Mouse (Mus musculus): ENCODE data around the gene Slc30a7. TPM values are rescaled to one million over a fixed set of nuclear protein-coding genes. Genes with fewer than 3 reads are reported as not detected.
A peak's percentile ranks its signal among the peaks of the same experiment; 100 is the strongest.

Gene Slc30a7
- polyA plus RNA-seq, 1 experiment: 4.3 TPM

DNA sequence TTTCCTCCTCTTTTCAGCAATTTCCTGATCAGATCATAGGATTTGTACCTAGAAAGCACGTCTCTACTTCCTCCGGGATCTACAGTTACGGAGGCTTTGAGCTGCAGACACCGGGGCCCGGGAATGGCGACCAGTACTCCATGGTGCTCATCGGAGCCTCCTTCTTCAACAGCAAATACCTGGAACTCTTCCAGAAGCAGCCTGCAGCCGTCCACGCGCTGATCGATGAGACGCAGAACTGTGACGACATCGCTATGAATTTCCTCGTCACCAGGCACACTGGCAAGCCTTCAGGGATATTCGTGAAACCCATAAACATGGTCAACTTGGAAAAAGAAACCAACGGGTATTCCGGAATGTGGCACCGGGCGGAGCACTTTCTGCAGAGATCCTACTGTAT is 19.8 kb upstream of the Slc30a7 start:
- Histone ChIP-seq H3K27ac (ENCODE audit: control insufficient read depth, insufficient read depth, low read depth, low read length) (no peak overlapping the region), H3K36me3 (ENCODE audit: control insufficient read depth, insufficient read depth, low read length) (no peaks in the 10 kb centered on the region; the same call in 1 of the 2 replicates), H3K4me1 (ENCODE audit: control insufficient read depth, insufficient read depth, low read length) (peaks cover 6% of the 10 kb centered on the region), H3K4me3 (ENCODE audit: control insufficient read depth, low read depth, low read length) (no peak overlapping the region), H3K27me3 (ENCODE audit: control insufficient read depth, insufficient read depth, low read length) (no peaks in the 10 kb centered on the region)
- TF ChIP-seq CTCF (IDR thresholded peaks at IDR 0.05; ENCODE audit: control insufficient read depth, insufficient read depth, insufficient replicate concordance, low read depth, low read length): no peak
- TF ChIP-seq POLR2A (IDR thresholded peaks at IDR 0.05; ENCODE audit: control insufficient read depth, low read depth, low read length): no peak

DNA sequence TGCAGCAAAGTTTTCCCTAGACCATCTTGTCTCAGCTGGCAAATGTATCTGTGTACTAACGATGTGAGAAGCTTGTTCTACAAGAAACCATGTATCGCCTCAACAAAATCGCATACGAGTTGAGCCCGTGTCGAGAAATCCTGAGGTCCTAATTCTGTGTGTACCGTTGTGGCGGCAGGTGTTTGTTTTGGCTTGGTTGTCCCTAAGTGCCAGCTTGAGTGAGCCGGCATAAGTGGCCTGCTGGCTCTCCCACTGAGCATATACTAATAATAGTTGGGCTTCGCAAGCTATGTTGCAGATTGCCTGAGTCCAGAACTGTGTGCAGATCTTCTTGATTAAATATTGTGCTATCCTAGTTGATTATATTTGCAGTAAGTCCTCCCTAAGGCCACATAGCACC is 18.5 kb upstream of the Slc30a7 start:
- H3K36me3 ChIP-seq (ENCODE audit: control insufficient read depth, insufficient read depth, low read length): no peaks in the 10 kb centered on the region; the same call in 1 of the 2 replicates
- H3K27me3 ChIP-seq (ENCODE audit: control insufficient read depth, insufficient read depth, low read length): no peaks in the 10 kb centered on the region
- H3K4me3 ChIP-seq (ENCODE audit: control insufficient read depth, low read depth, low read length): no peak overlapping the region
- TF ChIP-seq CTCF (IDR thresholded peaks at IDR 0.05; ENCODE audit: control insufficient read depth, insufficient read depth, insufficient replicate concordance, low read depth, low read length) (no peak), POLR2A (IDR thresholded peaks at IDR 0.05; ENCODE audit: control insufficient read depth, low read depth, low read length) (no peak)
- H3K27ac ChIP-seq (ENCODE audit: control insufficient read depth, insufficient read depth, low read depth, low read length): no peak overlapping the region
- peaks cover 6% of the 10 kb centered on the region for H3K4me1 ChIP-seq (ENCODE audit: control insufficient read depth, insufficient read depth, low read length)

GRCm38 (mm10) chr3:116024669-116025068 is 17.5 kb upstream of the Slc30a7 start:
- Histone ChIP-seq H3K27ac (ENCODE audit: control insufficient read depth, insufficient read depth, low read depth, low read length) (no peak overlapping the region), H3K4me3 (ENCODE audit: control insufficient read depth, low read depth, low read length) (peak overlapping the region; percentile 34), H3K27me3 (ENCODE audit: control insufficient read depth, insufficient read depth, low read length) (no peaks in the 10 kb centered on the region), H3K4me1 (ENCODE audit: control insufficient read depth, insufficient read depth, low read length) (peaks cover 6% of the 10 kb centered on the region), H3K36me3 (ENCODE audit: control insufficient read depth, insufficient read depth, low read length) (no peaks in the 10 kb centered on the region; the same call in 1 of the 2 replicates)
- no peak for TF ChIP-seq CTCF (IDR thresholded peaks at IDR 0.05; ENCODE audit: control insufficient read depth, insufficient read depth, insufficient replicate concordance, low read depth, low read length)
- no peak for TF ChIP-seq POLR2A (IDR thresholded peaks at IDR 0.05; ENCODE audit: control insufficient read depth, low read depth, low read length)

DNA sequence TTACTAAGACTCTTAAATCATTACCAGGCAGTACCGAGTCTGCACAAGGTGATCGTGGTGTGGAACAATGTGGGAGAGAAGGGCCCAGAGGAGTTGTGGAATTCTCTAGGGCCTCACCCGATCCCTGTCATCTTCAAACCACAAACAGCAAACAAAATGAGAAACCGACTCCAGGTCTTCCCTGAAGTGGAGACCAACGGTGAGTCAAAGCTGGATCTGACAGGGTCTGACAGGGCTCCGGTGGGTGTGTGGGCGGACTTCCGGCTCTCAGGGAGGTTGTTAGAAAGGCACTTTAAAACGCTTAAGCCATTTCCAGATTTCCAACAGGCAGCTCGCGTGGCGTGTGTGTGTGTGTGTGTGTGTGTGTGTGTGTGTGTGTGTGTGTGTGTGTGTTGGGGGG is 17.0 kb upstream of the Slc30a7 start:
- H3K4me3 ChIP-seq (ENCODE audit: control insufficient read depth, low read depth, low read length): peak overlapping the region; percentile 34
- no peak for TF ChIP-seq CTCF (IDR thresholded peaks at IDR 0.05; ENCODE audit: control insufficient read depth, insufficient read depth, insufficient replicate concordance, low read depth, low read length)
- TF ChIP-seq POLR2A (IDR thresholded peaks at IDR 0.05; ENCODE audit: control insufficient read depth, low read depth, low read length): no peak
- H3K27ac ChIP-seq (ENCODE audit: control insufficient read depth, insufficient read depth, low read depth, low read length): no peak overlapping the region
- H3K4me1 ChIP-seq (ENCODE audit: control insufficient read depth, insufficient read depth, low read length): peaks cover 6% of the 10 kb centered on the region
- H3K36me3 ChIP-seq (ENCODE audit: control insufficient read depth, insufficient read depth, low read length): no peaks in the 10 kb centered on the region; the same call in 1 of the 2 replicates
- no peaks in the 10 kb centered on the region for H3K27me3 ChIP-seq (ENCODE audit: control insufficient read depth, insufficient read depth, low read length)

DNA sequence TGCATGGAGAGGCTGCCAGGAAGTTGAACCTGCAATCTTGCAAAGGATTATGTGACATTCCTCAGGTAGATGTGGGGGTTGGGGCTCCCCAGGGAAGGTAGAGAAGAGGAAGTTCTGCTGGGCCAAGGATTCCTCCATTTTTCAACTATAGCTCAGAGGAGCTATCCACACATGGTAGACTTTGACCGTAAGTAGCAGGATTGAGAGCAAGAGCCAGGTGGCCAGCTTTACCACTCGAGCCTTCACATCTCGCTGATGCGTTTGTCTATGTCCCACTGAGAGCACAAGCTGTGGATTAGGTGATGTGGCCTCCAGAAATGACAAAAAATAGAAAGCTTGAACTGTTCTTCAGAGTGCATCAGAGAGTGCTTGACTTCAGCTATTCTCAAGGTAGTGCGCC is 11.9 kb upstream of the Slc30a7 start:
- Histone ChIP-seq H3K4me3 (ENCODE audit: control insufficient read depth, low read depth, low read length) (no peak overlapping the region), H3K36me3 (ENCODE audit: control insufficient read depth, insufficient read depth, low read length) (no peaks in the 10 kb centered on the region), H3K27ac (ENCODE audit: control insufficient read depth, insufficient read depth, low read depth, low read length) (no peak overlapping the region), H3K27me3 (ENCODE audit: control insufficient read depth, insufficient read depth, low read length) (no peaks in the 10 kb centered on the region), H3K4me1 (ENCODE audit: control insufficient read depth, insufficient read depth, low read length) (peaks cover 3% of the 10 kb centered on the region; the same call in 1 of the 2 replicates)
- TF ChIP-seq CTCF (IDR thresholded peaks at IDR 0.05; ENCODE audit: control insufficient read depth, insufficient read depth, insufficient replicate concordance, low read depth, low read length) (no peak), POLR2A (IDR thresholded peaks at IDR 0.05; ENCODE audit: control insufficient read depth, low read depth, low read length) (no peak)

GRCm38 (mm10) chr3:116018606-116019005 is 11.4 kb upstream of the Slc30a7 start:
- no peaks in the 10 kb centered on the region for H3K36me3 ChIP-seq (ENCODE audit: control insufficient read depth, insufficient read depth, low read length)
- H3K27ac ChIP-seq (ENCODE audit: control insufficient read depth, insufficient read depth, low read depth, low read length): no peak overlapping the region
- TF ChIP-seq POLR2A (IDR thresholded peaks at IDR 0.05; ENCODE audit: control insufficient read depth, low read depth, low read length) (no peak), CTCF (IDR thresholded peaks at IDR 0.05; ENCODE audit: control insufficient read depth, insufficient read depth, insufficient replicate concordance, low read depth, low read length) (no peak)
- no peak overlapping the region for H3K4me3 ChIP-seq (ENCODE audit: control insufficient read depth, low read depth, low read length)
- H3K4me1 ChIP-seq (ENCODE audit: control insufficient read depth, insufficient read depth, low read length): no peaks in the 10 kb centered on the region
- no peaks in the 10 kb centered on the region for H3K27me3 ChIP-seq (ENCODE audit: control insufficient read depth, insufficient read depth, low read length)

- TF ChIP-seq CTCF (IDR thresholded peaks at IDR 0.05; ENCODE audit: control insufficient read depth, insufficient read depth, insufficient replicate concordance, low read depth, low read length) (no peak), POLR2A (IDR thresholded peaks at IDR 0.05; ENCODE audit: control insufficient read depth, low read depth, low read length) (no peak)
Measured at GRCm38 (mm10) chr3:116016116-116016515, 8.9 kb upstream of the Slc30a7 start.

DNA sequence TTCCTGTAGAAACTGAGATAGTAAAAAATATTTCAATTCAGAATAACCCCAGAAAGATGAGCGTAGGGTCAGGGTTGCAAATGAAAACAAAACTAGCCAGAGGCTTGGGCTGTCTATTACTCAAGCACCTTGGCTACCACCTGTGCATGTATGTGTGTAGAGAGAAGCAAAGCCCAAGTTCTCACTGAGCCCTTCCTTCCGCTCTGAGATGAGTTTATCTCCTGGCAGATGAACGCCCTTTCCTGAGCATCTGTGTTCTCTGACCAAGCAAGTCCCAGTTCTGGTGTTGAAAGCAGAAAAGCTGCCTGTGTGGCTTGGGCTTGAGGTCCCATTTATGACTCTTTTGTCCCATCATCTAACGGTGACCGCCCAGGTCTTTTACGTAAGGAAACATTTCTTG is 7.7 kb upstream of the Slc30a7 start:
- Histone ChIP-seq H3K27ac (ENCODE audit: control insufficient read depth, insufficient read depth, low read depth, low read length) (no peak overlapping the region), H3K36me3 (ENCODE audit: control insufficient read depth, insufficient read depth, low read length) (no peaks in the 10 kb centered on the region), H3K27me3 (ENCODE audit: control insufficient read depth, insufficient read depth, low read length) (no peaks in the 10 kb centered on the region), H3K4me1 (ENCODE audit: control insufficient read depth, insufficient read depth, low read length) (no peaks in the 10 kb centered on the region), H3K4me3 (ENCODE audit: control insufficient read depth, low read depth, low read length) (no peak overlapping the region)
- TF ChIP-seq POLR2A (IDR thresholded peaks at IDR 0.05; ENCODE audit: control insufficient read depth, low read depth, low read length): no peak
- no peak for TF ChIP-seq CTCF (IDR thresholded peaks at IDR 0.05; ENCODE audit: control insufficient read depth, insufficient read depth, insufficient replicate concordance, low read depth, low read length)

More at GRCm38 (mm10) chr3:116016116-116016515, 8.9 kb upstream of the Slc30a7 start:
- Histone ChIP-seq H3K27ac (ENCODE audit: control insufficient read depth, insufficient read depth, low read depth, low read length) (no peak overlapping the region), H3K4me1 (ENCODE audit: control insufficient read depth, insufficient read depth, low read length) (no peaks in the 10 kb centered on the region), H3K36me3 (ENCODE audit: control insufficient read depth, insufficient read depth, low read length) (no peaks in the 10 kb centered on the region), H3K27me3 (ENCODE audit: control insufficient read depth, insufficient read depth, low read length) (no peaks in the 10 kb centered on the region), H3K4me3 (ENCODE audit: control insufficient read depth, low read depth, low read length) (no peak overlapping the region)
